Mouse (Mus musculus): ENCODE data around the gene Rapgef2. TPM values are rescaled to one million over a fixed set of nuclear protein-coding genes. Genes with fewer than 3 reads are reported as not detected.
A peak's percentile ranks its signal among the peaks of the same experiment; 100 is the strongest.

Rapgef2 gene
- polyA plus RNA-seq, 1 experiment from 2014 or later: 9.0 TPM

- Histone ChIP-seq H3K4me3 (ENCODE audit: inconsistent target) (no peak overlapping the region), H3K36me3 (ENCODE audit: inconsistent target) (no peaks in the 10 kb centered on the region), H3K27ac (no peak overlapping the region), H3K79me2 (ENCODE audit: inconsistent target) (peaks cover 100% of the 10 kb centered on the region)
- WGBS (ENCODE audit: missing documents): 100% methylated on average over 4 of the region's 6 CpGs
Observed at GRCm38 (mm10) chr3:79261816-79262316, 24.5 kb downstream of the Rapgef2 start.

- WGBS (ENCODE audit: missing documents): 71% methylated on average over 3 of the region's 3 CpGs
- no peaks in the 10 kb centered on the region for H3K36me3 ChIP-seq (ENCODE audit: inconsistent target)
- peaks cover 88% of the 10 kb centered on the region for H3K79me2 ChIP-seq (ENCODE audit: inconsistent target)
- no peak overlapping the region for H3K27ac ChIP-seq
- no peak overlapping the region for H3K4me3 ChIP-seq (ENCODE audit: inconsistent target)
Observed at GRCm38 (mm10) chr3:79254023-79254422, 32.3 kb downstream of the Rapgef2 start.

GRCm38 (mm10) chr3:79253416-79253815 is 32.9 kb downstream of the Rapgef2 start:
- 45% methylated on average over 9 of the region's 9 CpGs for WGBS (ENCODE audit: missing documents)
- Histone ChIP-seq H3K79me2 (ENCODE audit: inconsistent target) (peaks cover 87% of the 10 kb centered on the region), H3K36me3 (ENCODE audit: inconsistent target) (no peaks in the 10 kb centered on the region), H3K27ac (no peak overlapping the region), H3K4me3 (ENCODE audit: inconsistent target) (no peak overlapping the region)

- no peaks in the 10 kb centered on the region for H3K36me3 ChIP-seq (ENCODE audit: inconsistent target)
- H3K79me2 ChIP-seq (ENCODE audit: inconsistent target): peaks cover 82% of the 10 kb centered on the region
- peak overlapping the region; percentile 7; the same call in 1 of the 2 replicates for H3K4me3 ChIP-seq (ENCODE audit: inconsistent target)
- 3% methylated on average over 5 of the region's 5 CpGs for WGBS (ENCODE audit: missing documents)
- H3K27ac ChIP-seq: peak overlapping the region; percentile 27
Observed at GRCm38 (mm10) chr3:79252921-79253394, 33.4 kb downstream of the Rapgef2 start.

- Histone ChIP-seq H3K27ac (no peak overlapping the region), H3K79me2 (ENCODE audit: inconsistent target) (peaks cover 82% of the 10 kb centered on the region), H3K4me3 (ENCODE audit: inconsistent target) (no peak overlapping the region), H3K36me3 (ENCODE audit: inconsistent target) (no peaks in the 10 kb centered on the region)
- 70% methylated on average over 1 of the region's 1 CpGs for WGBS (ENCODE audit: missing documents)
Observed at GRCm38 (mm10) chr3:79249955-79250354, 36.4 kb downstream of the Rapgef2 start.

GRCm38 (mm10) chr3:79248659-79249235 is 37.6 kb downstream of the Rapgef2 start:
- Histone ChIP-seq H3K27ac (peak overlapping the region; percentile 19; the same call in 1 of the 2 replicates), H3K36me3 (ENCODE audit: inconsistent target) (no peaks in the 10 kb centered on the region), H3K4me3 (ENCODE audit: inconsistent target) (no peak overlapping the region), H3K79me2 (ENCODE audit: inconsistent target) (peaks cover 82% of the 10 kb centered on the region)
- 82% methylated on average over 5 of the region's 5 CpGs for WGBS (ENCODE audit: missing documents)

- H3K79me2 ChIP-seq (ENCODE audit: inconsistent target): peaks cover 84% of the 10 kb centered on the region
- peak overlapping the region; percentile 19; the same call in 1 of the 2 replicates for H3K27ac ChIP-seq
- H3K4me3 ChIP-seq (ENCODE audit: inconsistent target): no peak overlapping the region
- 29% methylated on average over 11 of the region's 11 CpGs for WGBS (ENCODE audit: missing documents)
- no peaks in the 10 kb centered on the region for H3K36me3 ChIP-seq (ENCODE audit: inconsistent target)
Observed at GRCm38 (mm10) chr3:79248208-79248607, 38.1 kb downstream of the Rapgef2 start.

GRCm38 (mm10) chr3:79244347-79244746 is 42.0 kb downstream of the Rapgef2 start:
- H3K79me2 ChIP-seq (ENCODE audit: inconsistent target): peaks cover 89% of the 10 kb centered on the region
- no peak overlapping the region for H3K4me3 ChIP-seq (ENCODE audit: inconsistent target)
- H3K36me3 ChIP-seq (ENCODE audit: inconsistent target): no peaks in the 10 kb centered on the region
- H3K27ac ChIP-seq: no peak overlapping the region
- WGBS (ENCODE audit: missing documents): 96% methylated on average over 9 of the region's 9 CpGs

- no peak overlapping the region for H3K27ac ChIP-seq
- H3K36me3 ChIP-seq (ENCODE audit: inconsistent target): no peaks in the 10 kb centered on the region
- WGBS (ENCODE audit: missing documents): 90% methylated on average over 12 of the region's 12 CpGs
- no peak overlapping the region for H3K4me3 ChIP-seq (ENCODE audit: inconsistent target)
- peaks cover 88% of the 10 kb centered on the region for H3K79me2 ChIP-seq (ENCODE audit: inconsistent target)
Observed at GRCm38 (mm10) chr3:79242922-79243705, 43.2 kb downstream of the Rapgef2 start.

GRCm38 (mm10) chr3:79242298-79242697 is 44.0 kb downstream of the Rapgef2 start:
- Histone ChIP-seq H3K27ac (no peak overlapping the region), H3K36me3 (ENCODE audit: inconsistent target) (no peaks in the 10 kb centered on the region), H3K79me2 (ENCODE audit: inconsistent target) (peaks cover 87% of the 10 kb centered on the region), H3K4me3 (ENCODE audit: inconsistent target) (no peak overlapping the region)
- WGBS (ENCODE audit: missing documents): 39% methylated on average over 8 of the region's 8 CpGs

- H3K4me3 ChIP-seq (ENCODE audit: inconsistent target): peak overlapping the region; percentile 26
- no peaks in the 10 kb centered on the region for H3K36me3 ChIP-seq (ENCODE audit: inconsistent target)
- 9% methylated on average over 6 of the region's 6 CpGs for WGBS (ENCODE audit: missing documents)
- H3K27ac ChIP-seq: peak overlapping the region; percentile 61
- peaks cover 84% of the 10 kb centered on the region for H3K79me2 ChIP-seq (ENCODE audit: inconsistent target)
Observed at GRCm38 (mm10) chr3:79239066-79239462, 47.3 kb downstream of the Rapgef2 start.

- H3K36me3 ChIP-seq (ENCODE audit: inconsistent target): no peaks in the 10 kb centered on the region
- H3K4me3 ChIP-seq (ENCODE audit: inconsistent target): peak overlapping the region; percentile 26
- H3K79me2 ChIP-seq (ENCODE audit: inconsistent target): peaks cover 79% of the 10 kb centered on the region
- 51% methylated on average over 4 of the region's 4 CpGs for WGBS (ENCODE audit: missing documents)
- H3K27ac ChIP-seq: peak overlapping the region; percentile 61
Observed at GRCm38 (mm10) chr3:79238456-79239065, 47.8 kb downstream of the Rapgef2 start.

GRCm38 (mm10) chr3:79237619-79238342 is 48.5 kb downstream of the Rapgef2 start:
- Histone ChIP-seq H3K4me3 (ENCODE audit: inconsistent target) (no peak overlapping the region), H3K27ac (peak overlapping the region; percentile 61), H3K79me2 (ENCODE audit: inconsistent target) (peaks cover 79% of the 10 kb centered on the region), H3K36me3 (ENCODE audit: inconsistent target) (no peaks in the 10 kb centered on the region)
- WGBS (ENCODE audit: missing documents): 45% methylated on average over 9 of the region's 9 CpGs

GRCm38 (mm10) chr3:79234485-79234884 is 51.8 kb downstream of the Rapgef2 start:
- Histone ChIP-seq H3K27ac (peak overlapping the region; percentile 58), H3K79me2 (ENCODE audit: inconsistent target) (peaks cover 83% of the 10 kb centered on the region), H3K36me3 (ENCODE audit: inconsistent target) (no peaks in the 10 kb centered on the region), H3K4me3 (ENCODE audit: inconsistent target) (no peak overlapping the region)
- WGBS (ENCODE audit: missing documents): 16% methylated on average over 3 of the region's 3 CpGs

Measured in macrophage (primary cell).